Mouse (Mus musculus) heart, adult 2 months (tissue): ENCODE measurements around the gene Map3k1. TPM values are rescaled to one million over a fixed set of nuclear protein-coding genes. Genes with fewer than 3 reads are reported as not detected.

Source experiments
- DNase-seq, 2 experiments: peaks; one replicate each; pipeline ENCODE4 v3.0.0; 2021
- H3K27ac ChIP-seq: fragments of 200-600 bp; 2 replicates; pipeline ENCODE4 v1.8.1; 2022
- H3K27me3 ChIP-seq: fragments of 200-500 bp; 2 replicates; pipeline ENCODE4 v1.6.1; 2012; ENCODE audit warnings: mild to moderate bottlenecking, low read length, inconsistent platforms, mixed read lengths; ENCODE audit not compliant: control insufficient read depth, insufficient read depth
- H3K36me3 ChIP-seq: fragments of 200-500 bp; 2 replicates; pipeline ENCODE4 v1.6.1; 2012; ENCODE audit warnings: low read length, inconsistent platforms; ENCODE audit not compliant: control insufficient read depth, insufficient read depth
- H3K4me1 ChIP-seq: fragments of 200-500 bp; 2 replicates; pipeline ENCODE4 v1.6.1; 2011; ENCODE audit warnings: low read length; ENCODE audit not compliant: control insufficient read depth, insufficient read depth
- H3K4me3 ChIP-seq: fragments of 200-600 bp; 2 replicates; pipeline ENCODE4 v1.8.1; 2022
- H3K79me2 ChIP-seq: fragments of 200-500 bp; replicated peaks from 2 replicates; pipeline ENCODE4 v1.6.1; 2012; ENCODE audit warnings: mild to moderate bottlenecking, inconsistent platforms, low read length, moderate library complexity, mixed read lengths; ENCODE audit not compliant: control insufficient read depth, insufficient read depth
- H3K9ac ChIP-seq: fragments of 200-500 bp; 2 replicates; pipeline ENCODE4 v1.6.1; 2012; ENCODE audit warnings: low read depth, mild to moderate bottlenecking, control low read depth, inconsistent platforms, low read length, mixed read lengths
- CTCF ChIP-seq: fragments of 200-600 bp; IDR thresholded peaks from 2 replicates; pipeline ENCODE4 v1.8.1; 2022; ENCODE audit warnings: antibody characterized with exemption, mild to moderate bottlenecking, moderate library complexity
- EP300 ChIP-seq: fragments of 200-500 bp; IDR thresholded peaks from 2 replicates; pipeline ENCODE4 v1.6.1; 2011; ENCODE audit warnings: low read depth, low read length, control low read depth; ENCODE audit not compliant: insufficient read depth
- POLR2A ChIP-seq: fragments of 200-500 bp; IDR thresholded peaks from 2 replicates; pipeline ENCODE4 v1.6.1; 2011; ENCODE audit warnings: mild to moderate bottlenecking, low read depth, low read length, control low read depth; ENCODE audit not compliant: insufficient read depth
- WGBS: fragments of 180-500 bp; shearing (Covaris S2); methylation state at CpG from one replicate; pipeline ENCODE4 v1.1.7; 2018; 5-methylcytosine and 5-hydroxymethylcytosine counted together
- intact Hi-C: fragments of 180-260 bp; cut with DNase I; formaldehyde crosslinking; loops from one replicate; pipeline ENCODE4 v1.15.1; 2025
- polyA plus RNA-seq: library from polyadenylated mRNA; depleted of rRNA; stranded (reverse); fragments of >200 nt; gene quantifications from 2 replicates; pipeline ENCODE4 v1.2.3, GENCODE M21; 2012
- total RNA-seq, 2 experiments: library from RNA; stranded (reverse); gene quantifications; 2 replicates each; pipeline ENCODE4 v1.2.3; 2021

Gene Map3k1
- total and polyA plus RNA-seq, 3 experiments, result 10.7 to 24.6 (median 15.2) TPM

- Histone ChIP-seq H3K9ac (no peak overlapping the region), H3K36me3 (no peaks in the 10 kb centered on the region), H3K79me2 (no peaks in the 10 kb centered on the region), H3K27ac (no peak overlapping the region), H3K4me1 (no peaks in the 10 kb centered on the region; the same call in 1 of the 2 replicates), H3K4me3 (no peak overlapping the region), H3K27me3 (no peaks in the 10 kb centered on the region)
- TF ChIP-seq POLR2A (no peak), EP300 (no peak), CTCF (no peak)
- intact Hi-C loops, result no loop called here
- WGBS, result 69% methylated on average over 7 of the region's 7 CpGs
- no peak for DNase-seq
These were observed 13.1 kb upstream of the Map3k1 start for GRCm38 (mm10) chr13:111821727-111822375.

- Histone ChIP-seq H3K27me3 (no peaks in the 10 kb centered on the region), H3K4me1 (no peaks in the 10 kb centered on the region; the same call in 1 of the 2 replicates), H3K79me2 (no peaks in the 10 kb centered on the region), H3K4me3 (no peak overlapping the region), H3K9ac (no peak overlapping the region), H3K27ac (no peak overlapping the region), H3K36me3 (no peaks in the 10 kb centered on the region)
- DNase-seq, result no peak
- TF ChIP-seq EP300 (no peak), POLR2A (no peak), CTCF (no peak)
- intact Hi-C loops, result no loop called here
- WGBS, result 87% methylated on average over 9 of the region's 9 CpGs
These were observed 11.0 kb upstream of the Map3k1 start for GRCm38 (mm10) chr13:111819618-111820385.

GRCm38 (mm10) chr13:111819106-111819505 lies 10.3 kb upstream of the Map3k1 start:
- no peak overlapping the region for H3K9ac ChIP-seq
- no peak overlapping the region for H3K4me3 ChIP-seq
- TF ChIP-seq EP300 (no peak), CTCF (no peak)
- H3K79me2 ChIP-seq, result no peaks in the 10 kb centered on the region
- 71% methylated on average over 4 of the region's 4 CpGs for WGBS
- no peak for DNase-seq
- H3K27me3 ChIP-seq, result no peaks in the 10 kb centered on the region
- H3K36me3 ChIP-seq, result no peaks in the 10 kb centered on the region
- H3K4me1 ChIP-seq, result no peaks in the 10 kb centered on the region; the same call in 1 of the 2 replicates
- intact Hi-C loops, result no loop called here
- no peak overlapping the region for H3K27ac ChIP-seq

- DNase-seq, result no peak
- H3K4me3 ChIP-seq, result no peak overlapping the region
- H3K79me2 ChIP-seq, result no peaks in the 10 kb centered on the region
- no peaks in the 10 kb centered on the region for H3K27me3 ChIP-seq
- no peaks in the 10 kb centered on the region; the same call in 1 of the 2 replicates for H3K4me1 ChIP-seq
- H3K36me3 ChIP-seq, result no peaks in the 10 kb centered on the region
- WGBS, result 70% methylated on average over 15 of the region's 15 CpGs
- intact Hi-C loops, result no loop called here
- no peak overlapping the region for H3K27ac ChIP-seq
- no peak overlapping the region for H3K9ac ChIP-seq
- no peak for TF ChIP-seq EP300
- no peak for TF ChIP-seq POLR2A
- TF ChIP-seq CTCF, result no peak
These were observed 9.6 kb upstream of the Map3k1 start for GRCm38 (mm10) chr13:111818216-111818903.

- no peak for DNase-seq
- no peak overlapping the region for H3K9ac ChIP-seq
- H3K4me3 ChIP-seq, result no peak overlapping the region
- WGBS, result 66% methylated on average over 7 of the region's 7 CpGs
- no peaks in the 10 kb centered on the region for H3K27me3 ChIP-seq
- no peak overlapping the region for H3K27ac ChIP-seq
- H3K36me3 ChIP-seq, result no peaks in the 10 kb centered on the region
- intact Hi-C loops, result no loop called here
- H3K4me1 ChIP-seq, result no peaks in the 10 kb centered on the region; the same call in 1 of the 2 replicates
- TF ChIP-seq CTCF, result no peak
- no peaks in the 10 kb centered on the region for H3K79me2 ChIP-seq
These were observed 9.0 kb upstream of the Map3k1 start for GRCm38 (mm10) chr13:111817773-111818172.

DNA sequence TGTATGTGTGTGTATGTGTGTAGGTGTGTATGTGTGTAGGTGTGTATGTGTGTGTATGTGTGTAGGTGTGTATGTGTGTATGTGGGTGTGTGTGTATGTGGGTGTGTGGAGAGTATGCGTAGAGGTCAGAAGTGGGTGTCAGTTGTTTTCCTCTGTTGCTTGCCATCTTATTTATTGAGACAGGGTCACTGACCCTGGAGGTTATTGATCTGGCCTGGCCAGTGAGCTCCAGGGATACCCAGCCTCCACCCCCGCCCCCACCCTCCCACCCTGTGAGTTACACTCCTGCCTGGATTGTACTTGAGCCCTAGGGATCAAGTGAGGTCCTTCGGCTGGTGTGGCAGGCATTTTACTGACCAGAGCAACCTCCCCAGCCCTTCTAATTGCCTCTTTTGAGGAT lies 7.6 kb upstream of the Map3k1 start:
- DNase-seq, result no peak
- Histone ChIP-seq H3K9ac (no peak overlapping the region), H3K27me3 (no peaks in the 10 kb centered on the region), H3K4me1 (no peaks in the 10 kb centered on the region), H3K27ac (no peak overlapping the region), H3K4me3 (no peak overlapping the region), H3K36me3 (no peaks in the 10 kb centered on the region), H3K79me2 (no peaks in the 10 kb centered on the region)
- 98% methylated on average over 3 of the region's 3 CpGs for WGBS
- intact Hi-C loops, result no loop called here
- TF ChIP-seq POLR2A (no peak), EP300 (no peak), CTCF (no peak)
